Mouse (Mus musculus) stomach, postnatal 0 days (tissue): ENCODE measurements at regions not wholly inside any gene's neighbourhood (a gene's known extent, or its start where the extent isn't known, plus 50 kb on each side); places are given as distances from the start of the nearest gene placed in this dataset.
"Not testable (repeated sequence)": the region's sequence is repeated elsewhere in the genome, so short reads cannot be mapped to it uniquely, and the experiment has no call there.

Source experiments
- CTCF ChIP-seq: IDR thresholded peaks from 2 replicates; pipeline ENCODE4 v1.5.1; 2016; ENCODE audit warnings: antibody characterized with exemption, low read depth, mild to moderate bottlenecking, moderate library complexity
- EP300 ChIP-seq: optimal IDR thresholded peaks from 2 replicates; pipeline ENCODE3; 2016; ENCODE audit warnings: antibody characterized with exemption

DNA sequence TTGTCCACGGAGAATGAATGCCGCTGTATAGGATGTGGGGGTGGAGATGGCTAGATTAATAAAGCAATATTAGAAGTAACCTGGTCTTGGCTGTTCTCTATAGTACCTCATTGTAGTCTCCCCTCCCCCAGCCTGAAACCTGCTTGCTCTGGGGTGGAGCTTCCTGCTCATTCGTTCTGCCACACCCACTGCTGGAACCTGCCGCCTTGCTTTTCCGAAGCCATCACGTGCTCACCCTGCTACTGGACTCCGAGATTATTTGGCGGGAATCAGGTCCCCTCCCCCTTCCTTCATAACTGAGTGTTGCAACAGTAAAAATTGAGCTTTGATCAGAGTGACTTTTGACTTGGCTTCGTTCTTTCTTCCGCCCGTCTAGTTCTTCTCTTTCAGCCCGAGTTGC, 112.5 kb upstream of the Daam1 start:
- not testable (repeated sequence) for TF ChIP-seq CTCF, EP300
